Mouse (Mus musculus) kidney, adult 8-10 months (tissue): ENCODE data around the gene Imp3.
"Not testable (repeated sequence)": the region's sequence is repeated elsewhere in the genome, so short reads cannot be mapped to it uniquely, and the experiment has no call there.

Experiments used
- DNase-seq, 2 experiments: peaks; one replicate each; pipeline ENCODE4 v3.0.0; 2022

Gene Imp3

GRCm38 (mm10) chr9:56923841-56924650 is 13.2 kb upstream of the Imp3 start:
- DNase-seq, result no peak

- peak; percentile 87 for DNase-seq
These were observed 12.6 kb upstream of the Imp3 start for GRCm38 (mm10) chr9:56924651-56925027.

- DNase-seq, result no peak
These were observed 11.8 kb upstream of the Imp3 start for GRCm38 (mm10) chr9:56925291-56926024.

- no peak for DNase-seq
These were observed 11.3 kb upstream of the Imp3 start for GRCm38 (mm10) chr9:56926025-56926360.

- no peak for DNase-seq
These were observed 10.9 kb upstream of the Imp3 start for GRCm38 (mm10) chr9:56926387-56926786.

- DNase-seq, result peak; percentile 45 to 54
These were observed 9.9 kb upstream of the Imp3 start for GRCm38 (mm10) chr9:56927191-56928012.

GRCm38 (mm10) chr9:56928041-56928811 is 9.0 kb upstream of the Imp3 start, which contains the start of gene Snx33:
Snx33 (minus strand) TSS chr9:56928371.
- peak; percentile 94 for DNase-seq

- DNase-seq, result no peak
These were observed 7.8 kb upstream of the Imp3 start for GRCm38 (mm10) chr9:56929496-56929895.

- DNase-seq, result no peak
These were observed 6.7 kb upstream of the Imp3 start for GRCm38 (mm10) chr9:56930556-56930955.

- DNase-seq, result no peak
These were observed 433 bp upstream of the Imp3 start for GRCm38 (mm10) chr9:56936861-56937222.

GRCm38 (mm10) chr9:56938374-56938773 is 1.1 kb downstream of the Imp3 start:
- peak in 1 of 2 experiments; percentile 65 for DNase-seq

- DNase-seq, result not testable (repeated sequence)
These were observed 10.2 kb downstream of the Imp3 start for GRCm38 (mm10) chr9:56947481-56947880.

GRCm38 (mm10) chr9:56948699-56949098 is 11.4 kb downstream of the Imp3 start:
- not testable (repeated sequence) for DNase-seq

GRCm38 (mm10) chr9:56949767-56950166 is 12.5 kb downstream of the Imp3 start:
- no peak for DNase-seq

GRCm38 (mm10) chr9:56950414-56951400 is 13.4 kb downstream of the Imp3 start, which contains the start of gene Snupn:
Snupn (plus strand) TSS chr9:56950878.
- DNase-seq, result peak; percentile 98

GRCm38 (mm10) chr9:56953562-56953961 is 16.3 kb downstream of the Imp3 start:
- DNase-seq, result no peak

- no peak for DNase-seq
These were observed 19.8 kb downstream of the Imp3 start for GRCm38 (mm10) chr9:56956966-56957675.

GRCm38 (mm10) chr9:56958689-56959088 is 21.4 kb downstream of the Imp3 start:
- DNase-seq, result no peak

- DNase-seq, result no peak
These were observed 24.3 kb downstream of the Imp3 start for GRCm38 (mm10) chr9:56961591-56961990.

GRCm38 (mm10) chr9:56970158-56970557 is 32.9 kb downstream of the Imp3 start:
- no peak for DNase-seq
